23 mouse cellular contexts compared by ENCODE assay signal in genomic region chr2:169365046-169365445, GRCm38 (mm10).
A peak's percentile ranks its signal among the peaks of the same experiment; 100 is the strongest.
DNase-seq lines count a peak whose midpoint lies in the region; ATAC-seq and TF ChIP-seq lines count a peak whose summit lies in the region.
"Had no signal": no experiment of that assay in that cellular context is flagged by ENCODE, and none has a peak within 500 bp of the region (broad histone marks: within the 10 kb centered on the region; RNA-seq: fewer than 3 reads in every experiment).

No protein-coding gene starts in this region.

- peaks cover 11% of the 10 kb centered on the region for H3K4me1 ChIP-seq in hindbrain, embryonic 13.5 days (replicated peaks)
- H3K4me1 ChIP-seq in hindbrain, embryonic 11.5 days (replicated peaks; ENCODE audit: control insufficient read depth, insufficient read depth, low read length) = no peaks in the 10 kb centered on the region; the same call in 1 of the 2 replicates
- no peaks in the 10 kb centered on the region for H3K4me1 ChIP-seq in midbrain, postnatal 0 days (ENCODE audit: insufficient read depth, low read length)
- H3K4me1 ChIP-seq in midbrain, embryonic 13.5 days (replicated peaks) = 0 out of 2 replicates have a peak, but pooled peaks cover 11% of the 10 kb centered on the region
- H3K4me1 ChIP-seq: embryonic facial prominence, embryonic 15.5 days; forebrain, embryonic 15.5 days had no signal

- H3K36me3 ChIP-seq in hindbrain, embryonic 13.5 days = no peaks in the 10 kb centered on the region
- H3K36me3 ChIP-seq in hindbrain, embryonic 11.5 days (ENCODE audit: control insufficient read depth, insufficient read depth, low read length) = no peaks in the 10 kb centered on the region
- no peaks in the 10 kb centered on the region for H3K36me3 ChIP-seq in midbrain, postnatal 0 days (ENCODE audit: insufficient read depth, low read length)
- H3K36me3 ChIP-seq in midbrain, embryonic 13.5 days = no peaks in the 10 kb centered on the region
- H3K36me3 ChIP-seq: embryonic facial prominence, embryonic 15.5 days; forebrain, embryonic 15.5 days had no signal

- no peak for DNase-seq in hindbrain, embryonic 11.5 days (ENCODE audit: low spot score)
- DNase-seq in midbrain, postnatal 0 days (ENCODE audit: low spot score) = peak; percentile 60
- DNase-seq in brain, embryonic 14.5 days (ENCODE audit: low read depth) = peak; percentile 30
- DNase-seq in retina, embryonic 14.5 days (ENCODE audit: low spot score) = peak; percentile 17
- no peak for DNase-seq in adrenal gland, postnatal 10 days
- DNase-seq in urinary bladder, postnatal 25 days (ENCODE audit: low spot score) = no peak
- DNase-seq: adrenal gland, adult 8-10 months; adrenal gland, postnatal 36 days; cerebellum, adult 11 months; cerebellum, adult 2 months; cerebellum, adult 9-11 months; cerebellum, postnatal 25 days; gastrocnemius, adult 2 months; gastrocnemius, postnatal 14 days; heart, adult 11 months had no signal

- H3K27me3 ChIP-seq in hindbrain, embryonic 13.5 days = no peaks in the 10 kb centered on the region
- no peaks in the 10 kb centered on the region for H3K27me3 ChIP-seq in hindbrain, embryonic 11.5 days (ENCODE audit: control insufficient read depth, insufficient read depth, low read length)
- H3K27me3 ChIP-seq in midbrain, postnatal 0 days (ENCODE audit: insufficient read depth, low read length) = no peaks in the 10 kb centered on the region
- no peaks in the 10 kb centered on the region for H3K27me3 ChIP-seq in midbrain, embryonic 13.5 days
- H3K27me3 ChIP-seq: embryonic facial prominence, embryonic 15.5 days; forebrain, embryonic 15.5 days had no signal

- no peak overlapping the region for H3K9ac ChIP-seq in hindbrain, embryonic 13.5 days
- no peak overlapping the region for H3K9ac ChIP-seq in hindbrain, embryonic 11.5 days (ENCODE audit: low read depth, low read length)
- H3K9ac ChIP-seq in midbrain, postnatal 0 days (replicated peaks; ENCODE audit: low read length, poor library complexity, severe bottlenecking) = no peak overlapping the region
- no peak overlapping the region for H3K9ac ChIP-seq in midbrain, embryonic 13.5 days (replicated peaks)
- H3K9ac ChIP-seq: embryonic facial prominence, embryonic 15.5 days; forebrain, embryonic 15.5 days had no signal

- H3K9me3 ChIP-seq in hindbrain, embryonic 13.5 days = no peaks in the 10 kb centered on the region
- H3K9me3 ChIP-seq in hindbrain, embryonic 11.5 days (ENCODE audit: control insufficient read depth, low read length) = no peaks in the 10 kb centered on the region
- H3K9me3 ChIP-seq in midbrain, postnatal 0 days (ENCODE audit: low read length) = no peaks in the 10 kb centered on the region
- no peaks in the 10 kb centered on the region for H3K9me3 ChIP-seq in midbrain, embryonic 13.5 days
- H3K9me3 ChIP-seq: embryonic facial prominence, embryonic 15.5 days; forebrain, embryonic 15.5 days had no signal

- no peak for ATAC-seq in hindbrain, embryonic 13.5 days (ENCODE audit: low FRiP score)
- no peak for ATAC-seq in hindbrain, embryonic 11.5 days (ENCODE audit: low FRiP score)
- no peak for ATAC-seq in midbrain, postnatal 0 days (ENCODE audit: low FRiP score)
- ATAC-seq in midbrain, embryonic 13.5 days = no peak
- ATAC-seq: activated CD4-positive, CD25-positive, alpha-beta regulatory T cell, adult 4 months; CD4-positive, CD25-positive, alpha-beta regulatory T cell, adult 4 months; forebrain, embryonic 15.5 days; intestine, postnatal 0 days had no signal

- H3K4me2 ChIP-seq in hindbrain, embryonic 13.5 days = no peak overlapping the region
- no peak overlapping the region for H3K4me2 ChIP-seq in hindbrain, embryonic 11.5 days (replicated peaks; ENCODE audit: low read depth, low read length)
- no peak overlapping the region for H3K4me2 ChIP-seq in midbrain, postnatal 0 days (ENCODE audit: low read depth, low read length, poor library complexity, severe bottlenecking)
- no peak overlapping the region for H3K4me2 ChIP-seq in midbrain, embryonic 13.5 days (replicated peaks)
- H3K4me2 ChIP-seq: embryonic facial prominence, embryonic 15.5 days; forebrain, embryonic 15.5 days; heart, embryonic 11.5 days had no signal

- peak overlapping the region; percentile 5; the same call in 1 of the 2 replicates for H3K27ac ChIP-seq in hindbrain, embryonic 13.5 days
- H3K27ac ChIP-seq in hindbrain, embryonic 11.5 days (ENCODE audit: low read depth, low read length) = no peak overlapping the region
- no peak overlapping the region for H3K27ac ChIP-seq in midbrain, postnatal 0 days (ENCODE audit: low read depth, low read length)
- no peak overlapping the region for H3K27ac ChIP-seq in midbrain, embryonic 13.5 days
- H3K27ac ChIP-seq: embryonic facial prominence, embryonic 15.5 days; forebrain, embryonic 15.5 days; gastrocnemius, adult 2 months had no signal

- TF ChIP-seq POLR2A in brain, embryonic 14.5 days (IDR thresholded peaks at IDR 0.05; ENCODE audit: borderline replicate concordance, extremely low read depth, insufficient read depth, insufficient read length, poor library complexity, severe bottlenecking) = no peak

- TF ChIP-seq CTCF in midbrain, postnatal 0 days (IDR thresholded peaks at IDR 0.05) = no peak
- TF ChIP-seq CTCF in brain, embryonic 14.5 days (IDR thresholded peaks at IDR 0.05; ENCODE audit: borderline replicate concordance, extremely low read depth, insufficient read depth, insufficient read length) = no peak

- WGBS in hindbrain, embryonic 13.5 days = 56% methylated on average over 4 of the region's 4 CpGs
- WGBS in hindbrain, embryonic 11.5 days = 73% methylated on average over 4 of the region's 4 CpGs
- WGBS in midbrain, postnatal 0 days = 61% methylated on average over 4 of the region's 4 CpGs
- 70% methylated on average over 4 of the region's 4 CpGs for WGBS in midbrain, embryonic 13.5 days

- H3K4me3 ChIP-seq in hindbrain, embryonic 13.5 days = no peak overlapping the region
- no peak overlapping the region for H3K4me3 ChIP-seq in hindbrain, embryonic 11.5 days (ENCODE audit: low read depth, low read length)
- H3K4me3 ChIP-seq in midbrain, postnatal 0 days (ENCODE audit: low read depth, low read length) = no peak overlapping the region
- no peak overlapping the region for H3K4me3 ChIP-seq in midbrain, embryonic 13.5 days (replicated peaks)
- H3K4me3 ChIP-seq: embryonic facial prominence, embryonic 15.5 days; forebrain, embryonic 15.5 days; gastrocnemius, adult 2 months had no signal

Comparison
In these comparisons a context has a peak if more than half of its experiments do, and no peak if none do; other contexts are left out.
1. DNase-seq: peak in midbrain, postnatal 0 days (single experiment), brain, embryonic 14.5 days (single experiment) and retina, embryonic 14.5 days (single experiment); none in hindbrain, embryonic 11.5 days (single experiment), adrenal gland, postnatal 10 days (single experiment) and urinary bladder, postnatal 25 days (single experiment).